Mouse (Mus musculus) spleen, postnatal 10 days (tissue): ENCODE measurements around the gene P2rx7.

Experiments used
- DNase-seq, 2 experiments: peaks; one replicate each; pipeline ENCODE4 v3.0.0; 2021 to 2022; ENCODE audit warnings: low spot score in 2 of 2

P2rx7 gene

DNA sequence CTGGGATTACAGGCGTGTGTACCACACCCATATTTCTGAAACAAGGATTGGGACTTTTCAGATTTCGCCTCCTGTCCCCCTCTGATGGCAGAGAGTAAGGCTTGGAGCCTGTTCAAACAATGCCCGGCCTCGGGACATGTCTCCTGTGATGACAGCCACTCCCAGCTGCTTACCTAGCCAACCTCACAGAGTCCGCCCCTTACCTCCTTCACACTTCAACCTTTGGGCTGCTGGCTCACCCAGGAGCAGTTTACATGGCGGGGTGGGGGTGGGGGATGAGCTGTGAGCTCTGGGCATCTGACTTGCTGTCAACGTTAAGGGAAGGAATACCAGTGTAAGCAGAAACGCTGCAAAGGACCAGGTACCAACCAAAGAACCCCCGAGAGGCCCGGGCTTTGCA lies 87.1 kb downstream of the P2rx7 start:
- no peak for DNase-seq

DNA sequence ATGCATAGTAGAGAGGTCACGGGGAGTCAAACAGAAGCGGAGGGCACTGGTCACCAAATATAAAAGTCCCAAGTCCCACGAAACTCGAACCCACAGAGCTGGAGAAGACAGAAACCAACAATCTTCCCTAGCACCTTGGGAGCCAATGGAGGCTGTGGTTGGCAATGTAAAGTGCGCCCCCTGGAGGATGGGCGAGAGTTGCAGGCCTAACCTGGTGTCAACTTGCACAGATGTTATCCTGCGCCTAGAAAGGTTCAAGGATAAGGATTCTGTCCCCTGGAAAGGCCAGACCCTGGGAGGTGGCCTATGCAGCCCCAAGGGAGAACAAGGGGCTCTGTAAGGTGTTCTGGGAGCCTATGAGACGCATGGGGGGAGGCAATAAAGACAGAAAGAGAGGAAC lies 87.6 kb downstream of the P2rx7 start:
- peak; percentile 75 to 86 for DNase-seq

DNA sequence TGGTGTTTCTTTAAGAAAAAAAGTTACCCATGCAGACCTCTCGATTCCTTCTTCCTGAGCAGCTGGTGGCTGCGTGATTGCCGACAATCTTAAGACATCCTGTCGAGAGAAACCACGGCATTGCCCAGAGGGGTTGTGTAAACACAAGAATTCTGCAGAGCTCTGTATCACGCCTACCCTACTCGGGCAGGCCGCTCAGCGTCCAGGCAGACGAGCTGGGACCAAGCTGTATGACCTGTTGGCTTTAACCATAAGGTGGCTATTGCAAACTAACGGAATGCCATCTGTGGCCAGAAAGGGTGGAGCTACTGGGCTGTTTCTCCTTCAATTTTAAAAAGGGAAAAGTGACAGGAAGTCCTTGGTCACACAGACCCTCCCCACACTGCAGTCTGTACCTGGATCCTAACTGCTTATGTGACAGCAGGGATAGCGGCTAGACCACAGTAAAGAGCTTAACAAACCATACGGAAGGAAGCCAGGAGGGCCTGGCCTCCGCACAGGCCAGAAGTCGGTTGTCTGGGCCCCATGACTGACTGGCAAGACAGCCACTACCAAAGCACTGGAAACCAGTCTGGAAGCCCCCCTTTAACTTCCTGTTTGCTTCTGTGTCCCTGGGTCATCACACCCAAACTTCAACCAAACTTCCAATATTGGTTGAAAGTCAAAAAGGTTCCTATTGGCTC lies 88.4 kb downstream of the P2rx7 start:
- peak in 1 of 2 experiments; percentile 50 for DNase-seq

DNA sequence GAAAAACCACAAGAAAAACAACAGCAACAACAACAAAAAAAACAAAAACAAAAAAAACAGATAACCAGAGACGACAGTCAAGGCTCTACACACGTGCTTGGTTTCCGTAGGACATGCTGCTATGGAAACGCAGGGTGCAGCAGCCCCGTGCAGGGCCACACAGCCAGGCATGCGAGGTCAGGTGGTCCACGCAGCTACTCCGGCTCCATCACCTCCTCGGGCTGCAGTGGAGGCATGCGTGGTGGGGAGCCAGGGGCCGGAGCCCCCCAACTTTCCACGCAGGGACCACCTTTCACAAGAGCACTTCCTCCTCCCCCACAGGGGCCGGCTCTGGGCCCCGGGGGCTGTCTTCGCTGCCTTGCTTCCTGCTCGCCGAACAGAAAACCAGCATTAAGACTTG lies 90.2 kb downstream of the P2rx7 start:
- no peak for DNase-seq

DNA sequence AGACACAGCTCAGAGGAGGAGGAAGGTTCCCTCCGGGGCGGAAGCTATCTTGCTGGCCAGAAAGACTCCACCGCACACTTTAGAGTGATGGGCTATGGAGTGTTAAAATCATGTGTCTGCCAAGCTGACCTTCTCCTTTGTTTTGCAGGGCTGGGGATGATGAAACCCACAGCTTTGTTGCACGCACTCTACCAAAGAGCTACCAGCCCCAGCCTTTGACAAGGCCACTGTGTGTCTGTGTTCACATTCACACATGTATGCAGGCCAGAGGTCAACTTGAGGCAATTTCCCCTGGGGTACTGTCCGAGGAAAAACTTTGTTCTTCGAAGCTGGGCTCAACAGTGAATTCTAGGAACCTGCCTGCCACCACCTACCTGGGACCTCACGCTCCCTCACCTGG lies 92.1 kb downstream of the P2rx7 start:
- DNase-seq: no peak

DNA sequence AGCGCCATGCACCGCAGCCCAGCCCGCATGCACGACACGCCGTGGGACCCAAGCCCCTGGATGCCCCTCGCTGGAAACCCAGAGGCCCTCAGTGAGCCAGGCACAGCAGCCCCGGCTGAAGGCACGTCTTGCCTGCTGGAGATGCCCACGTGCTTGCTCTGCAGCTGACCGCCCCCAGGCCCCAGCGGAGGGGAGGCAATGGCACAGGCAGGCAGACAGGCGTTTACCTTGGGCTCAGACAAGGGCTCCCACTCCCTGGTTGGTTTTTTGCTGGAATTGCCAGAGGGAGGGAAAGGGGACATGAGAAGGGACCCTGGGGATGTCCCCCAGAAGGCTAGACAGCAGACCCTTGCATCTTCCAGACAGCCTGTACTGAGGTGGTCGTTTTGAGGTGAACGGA lies 93.0 kb downstream of the P2rx7 start:
- DNase-seq: no peak
